ENCODE assay signal across 8 mouse cellular contexts in the genomic region with DNA sequence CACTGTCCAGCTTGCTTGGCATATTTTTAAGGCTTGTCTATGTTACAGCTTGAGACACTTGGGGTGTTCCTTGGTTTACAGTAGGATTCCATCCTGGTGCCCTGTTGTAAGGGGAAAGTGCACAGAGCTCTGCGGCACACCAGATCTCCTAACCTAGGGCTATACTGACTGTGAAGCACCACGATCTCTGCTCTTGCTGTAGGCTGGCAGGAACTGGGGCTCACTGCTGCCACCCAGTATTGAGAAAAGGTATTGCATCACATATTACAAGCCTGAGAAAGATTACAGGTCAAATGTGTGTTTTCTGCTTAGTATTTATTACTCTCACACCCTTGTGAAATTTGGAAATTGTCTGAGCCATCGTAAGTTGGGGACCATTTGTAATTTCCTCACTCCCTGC. TPM values are rescaled to one million over a fixed set of nuclear protein-coding genes. Genes with fewer than 3 reads are reported as not detected.
DNase-seq lines count a peak whose midpoint lies in the region; ATAC-seq and TF ChIP-seq lines count a peak whose summit lies in the region.
"Had no signal": no experiment of that assay in that cellular context is flagged by ENCODE, and none has a peak within 500 bp of the region (broad histone marks: within the 10 kb centered on the region; RNA-seq: fewer than 3 reads in every experiment).

No protein-coding gene starts in this region.

- 48% methylated on average over 3 of the region's 3 CpGs for WGBS in limb, embryonic 11.5 days
- WGBS in limb, embryonic 10.5 days: 48% methylated on average over 3 of the region's 3 CpGs
- whole genome bisulfite sequencing in heart, postnatal 0 days: 30% methylated on average over 3 of the region's 3 CpGs
- WGBS in lung, adult 2 months: 29% methylated on average over 3 of the region's 3 CpGs

- no peaks in the 10 kb centered on the region for H3K27me3 ChIP-seq in limb, embryonic 11.5 days (ENCODE audit: control insufficient read depth, insufficient read depth, low read length)
- no peaks in the 10 kb centered on the region for H3K27me3 ChIP-seq in limb, embryonic 10.5 days (ENCODE audit: low read depth, poor library complexity, severe bottlenecking)
- H3K27me3 ChIP-seq in G1E (ENCODE audit: insufficient read depth, low read length): no peaks in the 10 kb centered on the region
- H3K27me3 ChIP-seq in heart, postnatal 0 days (ENCODE audit: control insufficient read depth, insufficient read depth, low read length): no peaks in the 10 kb centered on the region

- no peaks in the 10 kb centered on the region for H3K36me3 ChIP-seq in limb, embryonic 11.5 days (ENCODE audit: control insufficient read depth, insufficient read depth, low read length)
- H3K36me3 ChIP-seq in limb, embryonic 10.5 days: no peaks in the 10 kb centered on the region
- H3K36me3 ChIP-seq in G1E (replicated peaks): peaks cover 58% of the 10 kb centered on the region
- H3K36me3 ChIP-seq in heart, postnatal 0 days (replicated peaks; ENCODE audit: control insufficient read depth, insufficient read depth, low read length): no peaks in the 10 kb centered on the region

- no peak overlapping the region for H3K27ac ChIP-seq in limb, embryonic 11.5 days (replicated peaks; ENCODE audit: low read depth, low read length)
- no peak overlapping the region for H3K27ac ChIP-seq in limb, embryonic 10.5 days
- H3K27ac ChIP-seq in heart, postnatal 0 days (ENCODE audit: low read depth): no peak overlapping the region

- no peak for ATAC-seq in limb, embryonic 11.5 days (ENCODE audit: insufficient number of reproducible peaks, low FRiP score, low TSS enrichment, low read depth)
- peak; percentile 36; the same call in 1 of the 2 replicates for ATAC-seq in G1E (ENCODE audit: extremely low read depth, insufficient number of reproducible peaks, low FRiP score, poor library complexity, severe bottlenecking)
- no peak for ATAC-seq in heart, postnatal 0 days (ENCODE audit: insufficient read depth, low read depth)

- H3K9ac ChIP-seq in limb, embryonic 11.5 days (ENCODE audit: low read length): no peak overlapping the region
- no peak overlapping the region for H3K9ac ChIP-seq in heart, postnatal 0 days (replicated peaks; ENCODE audit: low read depth, low read length)

- H3K4me1 ChIP-seq in limb, embryonic 11.5 days (ENCODE audit: control insufficient read depth, insufficient read depth, low read length): 0 out of 2 replicates have a peak, but pooled peaks cover 2% of the 10 kb centered on the region
- peaks cover 15% of the 10 kb centered on the region for H3K4me1 ChIP-seq in limb, embryonic 10.5 days
- peaks cover 27% of the 10 kb centered on the region for H3K4me1 ChIP-seq in G1E (ENCODE audit: insufficient read depth, low read depth, low read length)
- H3K4me1 ChIP-seq in heart, postnatal 0 days (ENCODE audit: control insufficient read depth, insufficient read depth): peaks cover 9% of the 10 kb centered on the region
- H3K4me1 ChIP-seq in lung, adult 2 months (ENCODE audit: control insufficient read depth, insufficient read depth, low read length): peaks cover 10% of the 10 kb centered on the region

- peak; percentile 76 for TF ChIP-seq CTCF in G1E (IDR thresholded peaks at IDR 0.05; ENCODE audit: low read depth, low read length)
- peak; percentile 85 for TF ChIP-seq CTCF in heart, postnatal 0 days (IDR thresholded peaks at IDR 0.05; ENCODE audit: low read depth)
- peak; percentile 87 for TF ChIP-seq CTCF in lung, adult 2 months (IDR thresholded peaks at IDR 0.05; ENCODE audit: insufficient read depth, low read length)

- H3K4me3 ChIP-seq in limb, embryonic 11.5 days (ENCODE audit: low read depth, low read length): no peak overlapping the region
- H3K4me3 ChIP-seq in limb, embryonic 10.5 days: no peak overlapping the region
- H3K4me3 ChIP-seq in G1E (ENCODE audit: low read depth, low read length): no peak overlapping the region
- no peak overlapping the region for H3K4me3 ChIP-seq in heart, postnatal 0 days (ENCODE audit: low read depth, low read length)
- H3K4me3 ChIP-seq in lung, adult 2 months (replicated peaks; ENCODE audit: extremely low read depth, low read depth, low read length): no peak overlapping the region
- H3K4me3 ChIP-seq: erythroblast, embryonic 14.5 days had no signal

- TF ChIP-seq POLR2A in lung, adult 2 months (IDR thresholded peaks at IDR 0.05; ENCODE audit: borderline replicate concordance, extremely low read depth, low read depth, low read length): 0 out of 2 replicates have a peak, but pooled peaks have one; percentile 7

- no peaks in the 10 kb centered on the region for H3K9me3 ChIP-seq in limb, embryonic 11.5 days (ENCODE audit: control insufficient read depth, low read length)
- H3K9me3 ChIP-seq in limb, embryonic 10.5 days (replicated peaks): no peaks in the 10 kb centered on the region
- H3K9me3 ChIP-seq in G1E (replicated peaks): peaks cover 7% of the 10 kb centered on the region
- no peaks in the 10 kb centered on the region for H3K9me3 ChIP-seq in heart, postnatal 0 days (replicated peaks; ENCODE audit: control insufficient read depth, low read length)

- no peak for TF ChIP-seq EP300 in heart, postnatal 0 days (IDR thresholded peaks at IDR 0.05; ENCODE audit: low read depth)

- DNase-seq in limb, embryonic 11.5 days (ENCODE audit: low spot score): peak; percentile 50
- DNase-seq in limb, embryonic 10.5 days (ENCODE audit: low spot score): no peak
- DNase-seq in G1E (ENCODE audit: low spot score): peak; percentile 35
- peak; percentile 80 for DNase-seq in brain, adult 2 months (ENCODE audit: low read depth, low spot score)
- DNase-seq in heart, postnatal 0 days (ENCODE audit: low spot score): peak; percentile 68
- no peak for DNase-seq in lung, adult 2 months
- DNase-seq in thymus, postnatal 14 days: peak; percentile 71

- H3K4me2 ChIP-seq in limb, embryonic 11.5 days (ENCODE audit: low read depth, severe bottlenecking): no peak overlapping the region
- H3K4me2 ChIP-seq in heart, postnatal 0 days (ENCODE audit: low read depth, low read length): no peak overlapping the region

RNA-seq across cellular contexts. Expression of gene Tbc1d22a, which starts 13.9 kb away (rescaled TPM):
- 7.7 and 9.3 TPM in 2 replicates for polyA plus RNA-seq in limb, embryonic 11.5 days (2014; fragmentation: Nextera tagmentation; extraction: Ambion mirVana)
- polyA plus RNA-seq in limb, embryonic 10.5 days (2016; fragmentation: Nextera tagmentation; extraction: Ambion mirVana): 11.2 and 12.0 TPM in 2 replicates
- total RNA-seq in G1E (2014; fragmentation: Nextera tagmentation) (7.4 and 11.9 TPM in 2 replicates), G1E (2017) (13.6 and 16.0 TPM in 2 replicates)
- 8.8 and 11.5 TPM in 2 replicates for polyA plus RNA-seq in G1E (2012)
- 26.6 and 31.4 TPM in 2 replicates for total RNA-seq in heart, postnatal 0 days (2014; rRNA removed; ENCODE audit: low replicate concordance)
- polyA plus RNA-seq in heart, postnatal 0 days (2015; fragmentation: Nextera tagmentation; extraction: Ambion mirVana): 9.7 and 10.0 TPM in 2 replicates
- polyA plus RNA-seq in lung, adult 2 months (2012; rRNA removed): 31.9 and 34.7 TPM in 2 replicates

RNA-seq across cellular contexts. Expression of gene Cerk, which starts 42.2 kb away (rescaled TPM):
- 15.6 and 17.3 TPM in 2 replicates for polyA plus RNA-seq in limb, embryonic 11.5 days (2014; fragmentation: Nextera tagmentation; extraction: Ambion mirVana)
- 10.5 and 13.8 TPM in 2 replicates for polyA plus RNA-seq in limb, embryonic 10.5 days (2016; fragmentation: Nextera tagmentation; extraction: Ambion mirVana)
- total RNA-seq in G1E (2014; fragmentation: Nextera tagmentation) (0.19 TPM in 1 of 2 replicates, not detected in the other), G1E (2017) (0.06 and 0.22 TPM in 2 replicates)
- polyA plus RNA-seq in G1E (2012): 0.01 and 0.02 TPM in 2 replicates
- total RNA-seq in heart, postnatal 0 days (2014; rRNA removed; ENCODE audit: low replicate concordance): 25.3 and 28.2 TPM in 2 replicates
- 12.1 and 14.5 TPM in 2 replicates for polyA plus RNA-seq in heart, postnatal 0 days (2015; fragmentation: Nextera tagmentation; extraction: Ambion mirVana)
- polyA plus RNA-seq in lung, adult 2 months (2012; rRNA removed): 38.2 and 40.8 TPM in 2 replicates

Comparison
In these comparisons a context has a peak if more than half of its experiments do, and no peak if none do; other contexts are left out.
1. DNase-seq: peak in limb, embryonic 11.5 days (single experiment), G1E (single experiment), brain, adult 2 months (single experiment), heart, postnatal 0 days (single experiment) and thymus, postnatal 14 days (single experiment); none in limb, embryonic 10.5 days (single experiment) and lung, adult 2 months (single experiment).
2. RNA of gene Cerk, which starts 42.2 kb away (polyA plus RNA-seq): 38.2 to 40.8 TPM in lung, adult 2 months, 15.6 to 17.3 TPM in limb, embryonic 11.5 days, 12.1 to 14.5 TPM in heart, postnatal 0 days and 10.5 to 13.8 TPM in limb, embryonic 10.5 days; 0.01 to 0.02 TPM in G1E; every median in the first group is over 10 times any median in the second.
3. Peak in every context shown above with its lines, with median percentiles within 50 percentile points of each other: CTCF ChIP-seq.